7 mouse cellular contexts compared by ENCODE assay signal in genomic region chr5:142629663-142630025, GRCm38 (mm10). TPM values are rescaled to one million over a fixed set of nuclear protein-coding genes. Genes with fewer than 3 reads are reported as not detected.
DNase-seq lines count a peak whose midpoint lies in the region; ATAC-seq lines count a peak whose summit lies in the region.

No protein-coding gene starts in this region.

- ATAC-seq in neural tube, embryonic 11.5 days (ENCODE audit: insufficient read depth, low FRiP score, low TSS enrichment) = peak; percentile 78
- peak; percentile 82 for ATAC-seq in forebrain, embryonic 11.5 days (replicated peaks; ENCODE audit: low FRiP score)
- ATAC-seq in limb, embryonic 12.5 days (ENCODE audit: insufficient number of reproducible peaks, insufficient read depth, low FRiP score, low TSS enrichment, low read depth) = peak; percentile 77
- ATAC-seq in stomach, embryonic 15.5 days (ENCODE audit: insufficient read depth, low FRiP score, low read depth) = no peak

- peak overlapping the region; percentile 82 for H3K4me2 ChIP-seq in neural tube, embryonic 11.5 days (ENCODE audit: low read depth)
- H3K4me2 ChIP-seq in forebrain, embryonic 11.5 days (ENCODE audit: low read depth, low read length, severe bottlenecking) = peak overlapping the region; percentile 76
- peak overlapping the region; percentile 81 for H3K4me2 ChIP-seq in limb, embryonic 12.5 days
- peak overlapping the region; percentile 84 for H3K4me2 ChIP-seq in stomach, embryonic 15.5 days

- H3K4me3 ChIP-seq in neural tube, embryonic 11.5 days (ENCODE audit: low read depth, low read length) = peak overlapping the region; percentile 88
- H3K4me3 ChIP-seq in forebrain, embryonic 11.5 days (ENCODE audit: low read depth, low read length) = peak overlapping the region; percentile 97
- H3K4me3 ChIP-seq in limb, embryonic 12.5 days (replicated peaks) = peak overlapping the region; percentile 98
- peak overlapping the region; percentile 84 for H3K4me3 ChIP-seq in stomach, embryonic 15.5 days (replicated peaks)

- DNase-seq in neural tube, embryonic 11.5 days (ENCODE audit: low spot score) = no peak
- DNase-seq in neural tube, embryonic 10.5 days (ENCODE audit: extremely low spot score, low spot score) = no peak
- DNase-seq in forebrain, embryonic 11.5 days (ENCODE audit: low spot score) = no peak
- DNase-seq in ovary, postnatal 14 days (ENCODE audit: low spot score) = no peak
- DNase-seq in urinary bladder, postnatal 36 days (ENCODE audit: low spot score in 2 of 2) = no peak

- peaks cover 4% of the 10 kb centered on the region; the same call in 1 of the 2 replicates for H3K36me3 ChIP-seq in neural tube, embryonic 11.5 days (ENCODE audit: control insufficient read depth, insufficient read depth, low read length)
- peaks cover 4% of the 10 kb centered on the region; the same call in 1 of the 2 replicates for H3K36me3 ChIP-seq in forebrain, embryonic 11.5 days (ENCODE audit: control insufficient read depth, insufficient read depth, low read length)
- peaks cover 25% of the 10 kb centered on the region for H3K36me3 ChIP-seq in limb, embryonic 12.5 days
- H3K36me3 ChIP-seq in stomach, embryonic 15.5 days = peaks cover 4% of the 10 kb centered on the region; the same call in 1 of the 2 replicates

- H3K9ac ChIP-seq in neural tube, embryonic 11.5 days (ENCODE audit: low read length) = peak overlapping the region; percentile 74
- peak overlapping the region; percentile 86 for H3K9ac ChIP-seq in forebrain, embryonic 11.5 days (ENCODE audit: low read length)
- peak overlapping the region; percentile 89 for H3K9ac ChIP-seq in limb, embryonic 12.5 days (replicated peaks)
- H3K9ac ChIP-seq in stomach, embryonic 15.5 days = peak overlapping the region; percentile 86

- H3K27ac ChIP-seq in neural tube, embryonic 11.5 days (ENCODE audit: low read depth, low read length) = peak overlapping the region; percentile 73
- H3K27ac ChIP-seq in forebrain, embryonic 11.5 days (ENCODE audit: low read depth, low read length) = peak overlapping the region; percentile 59; the same call in 1 of the 2 replicates
- H3K27ac ChIP-seq in limb, embryonic 12.5 days = peak overlapping the region; percentile 83
- peak overlapping the region; percentile 81 for H3K27ac ChIP-seq in stomach, embryonic 15.5 days

- H3K4me1 ChIP-seq in neural tube, embryonic 11.5 days (ENCODE audit: control insufficient read depth, insufficient read depth, low read length) = peaks cover 9% of the 10 kb centered on the region
- 0 out of 2 replicates have a peak, but pooled peaks cover 2% of the 10 kb centered on the region for H3K4me1 ChIP-seq in forebrain, embryonic 11.5 days (replicated peaks; ENCODE audit: control insufficient read depth, insufficient read depth, low read length)
- peaks cover 12% of the 10 kb centered on the region for H3K4me1 ChIP-seq in limb, embryonic 12.5 days (replicated peaks)
- H3K4me1 ChIP-seq in stomach, embryonic 15.5 days = peaks cover 11% of the 10 kb centered on the region

- no peaks in the 10 kb centered on the region for H3K9me3 ChIP-seq in neural tube, embryonic 11.5 days (ENCODE audit: control insufficient read depth, low read length)
- H3K9me3 ChIP-seq in forebrain, embryonic 11.5 days (ENCODE audit: control insufficient read depth, low read length) = no peaks in the 10 kb centered on the region
- H3K9me3 ChIP-seq in limb, embryonic 12.5 days = no peaks in the 10 kb centered on the region
- no peaks in the 10 kb centered on the region for H3K9me3 ChIP-seq in stomach, embryonic 15.5 days

- H3K27me3 ChIP-seq in neural tube, embryonic 11.5 days (ENCODE audit: control insufficient read depth, insufficient read depth, low read length) = no peaks in the 10 kb centered on the region
- no peaks in the 10 kb centered on the region for H3K27me3 ChIP-seq in forebrain, embryonic 11.5 days (ENCODE audit: control insufficient read depth, insufficient read depth, low read length)
- no peaks in the 10 kb centered on the region for H3K27me3 ChIP-seq in limb, embryonic 12.5 days
- no peaks in the 10 kb centered on the region for H3K27me3 ChIP-seq in stomach, embryonic 15.5 days (replicated peaks)

- WGBS in neural tube, embryonic 11.5 days = under 1% methylated on average over 38 of the region's 41 CpGs
- WGBS in forebrain, embryonic 11.5 days = 2% methylated on average over 41 of the region's 41 CpGs
- WGBS in limb, embryonic 12.5 days = under 1% methylated on average over 41 of the region's 41 CpGs
- 1% methylated on average over 40 of the region's 41 CpGs for WGBS in stomach, embryonic 15.5 days

RNA-seq across cellular contexts. Expression of gene Wipi2, which starts 2.1 kb away (rescaled TPM):
- polyA plus RNA-seq in neural tube, embryonic 11.5 days (2014; fragmentation: Nextera tagmentation; extraction: Ambion mirVana) = 59.3 and 64.2 TPM in 2 replicates
- polyA plus RNA-seq in forebrain, embryonic 11.5 days (2014; fragmentation: Nextera tagmentation; extraction: Ambion mirVana) = 61.2 and 62.0 TPM in 2 replicates
- 68.3 and 69.9 TPM in 2 replicates for polyA plus RNA-seq in limb, embryonic 12.5 days (2016; fragmentation: Nextera tagmentation; extraction: Ambion mirVana)
- 38.8 and 38.9 TPM in 2 replicates for polyA plus RNA-seq in stomach, embryonic 15.5 days (2015; fragmentation: Nextera tagmentation; extraction: Ambion mirVana)

RNA-seq across cellular contexts. Expression of gene Mmd2, which starts 21.0 kb away (rescaled TPM):
- polyA plus RNA-seq in neural tube, embryonic 11.5 days (2014; fragmentation: Nextera tagmentation; extraction: Ambion mirVana) = 5.0 and 5.7 TPM in 2 replicates
- 6.6 and 7.3 TPM in 2 replicates for polyA plus RNA-seq in forebrain, embryonic 11.5 days (2014; fragmentation: Nextera tagmentation; extraction: Ambion mirVana)
- polyA plus RNA-seq in limb, embryonic 12.5 days (2016; fragmentation: Nextera tagmentation; extraction: Ambion mirVana) = 1.2 and 1.3 TPM in 2 replicates
- 3.6 and 4.2 TPM in 2 replicates for polyA plus RNA-seq in stomach, embryonic 15.5 days (2015; fragmentation: Nextera tagmentation; extraction: Ambion mirVana)
